Mouse (Mus musculus): ENCODE measurements around the gene Adh7. TPM values are rescaled to one million over a fixed set of nuclear protein-coding genes. Genes with fewer than 3 reads are reported as not detected.

Adh7 gene
- polyA plus RNA-seq, 1 experiment, result not detected

- Histone ChIP-seq H3K36me3 (ENCODE audit: control insufficient read depth, insufficient read depth, low read length) (no peaks in the 10 kb centered on the region), H3K27ac (ENCODE audit: insufficient read depth, low read length) (no peak overlapping the region), H3K4me1 (ENCODE audit: control insufficient read depth, insufficient read depth, insufficient read length) (no peaks in the 10 kb centered on the region), H3K4me3 (ENCODE audit: extremely low read depth, insufficient read depth, insufficient read length) (no peak overlapping the region), H3K27me3 (ENCODE audit: control insufficient read depth, insufficient read depth, low read length) (no peaks in the 10 kb centered on the region)
- TF ChIP-seq POLR2A (IDR thresholded peaks at IDR 0.05; ENCODE audit: low read depth, low read length), result no peak
- no peak for TF ChIP-seq CTCF (IDR thresholded peaks at IDR 0.05; ENCODE audit: extremely low read depth, insufficient read depth, insufficient read length, insufficient replicate concordance)
- 87% methylated on average over 8 of the region's 8 CpGs for WGBS
- no peak for DNase-seq (ENCODE audit: low read depth in 1 of 2, low spot score in 2 of 2)
These were observed 10.2 kb downstream of the Adh7 start for GRCm38 (mm10) chr3:138227782-138228181.

DNA sequence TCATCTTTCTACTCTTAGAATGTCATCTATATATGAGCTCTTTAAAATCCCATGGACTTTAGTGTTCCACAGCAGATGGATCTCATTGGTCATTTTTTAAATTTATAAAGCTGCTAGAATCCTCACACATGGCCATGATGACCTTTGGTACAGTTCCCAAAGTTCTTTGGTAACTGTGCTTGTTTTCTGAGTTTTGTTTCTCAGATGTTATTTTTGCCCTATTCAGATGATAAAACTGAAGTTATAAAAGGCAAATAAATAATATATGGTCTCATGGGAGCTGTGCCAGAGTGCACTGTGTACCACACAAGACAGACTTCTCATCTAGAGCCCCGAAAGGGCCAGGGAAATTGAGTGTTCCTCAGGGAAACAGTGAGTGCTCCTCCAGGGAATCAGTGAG, 11.9 kb downstream of the Adh7 start:
- no peak for TF ChIP-seq CTCF (IDR thresholded peaks at IDR 0.05; ENCODE audit: extremely low read depth, insufficient read depth, insufficient read length, insufficient replicate concordance)
- no peak for TF ChIP-seq POLR2A (IDR thresholded peaks at IDR 0.05; ENCODE audit: low read depth, low read length)
- Histone ChIP-seq H3K4me1 (ENCODE audit: control insufficient read depth, insufficient read depth, insufficient read length) (no peaks in the 10 kb centered on the region), H3K4me3 (ENCODE audit: extremely low read depth, insufficient read depth, insufficient read length) (no peak overlapping the region), H3K27me3 (ENCODE audit: control insufficient read depth, insufficient read depth, low read length) (no peaks in the 10 kb centered on the region), H3K36me3 (ENCODE audit: control insufficient read depth, insufficient read depth, low read length) (no peaks in the 10 kb centered on the region), H3K27ac (ENCODE audit: insufficient read depth, low read length) (no peak overlapping the region)
- WGBS, result 91% methylated on average over 1 of the region's 1 CpGs
- DNase-seq (ENCODE audit: low read depth in 1 of 2, low spot score in 2 of 2), result no peak

DNA sequence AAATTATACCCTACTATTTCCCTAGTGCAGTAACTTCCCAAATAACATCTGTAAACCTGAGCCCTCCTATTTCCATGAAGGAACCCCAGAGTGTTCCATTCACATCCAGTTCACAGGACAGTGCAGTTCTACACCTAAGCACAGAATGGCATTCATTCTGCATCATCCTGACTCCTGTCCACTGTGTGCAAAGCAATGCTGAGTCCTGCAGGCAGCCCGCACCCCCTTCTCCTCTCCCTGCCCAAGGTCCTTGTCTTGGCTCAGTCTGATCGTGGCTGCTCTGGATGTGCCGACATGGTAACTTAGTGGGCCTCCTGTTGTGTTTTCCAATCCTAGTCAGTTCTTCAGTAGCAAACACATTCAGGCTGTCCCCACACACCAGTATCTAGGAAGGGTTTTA, 12.7 kb downstream of the Adh7 start:
- Histone ChIP-seq H3K27me3 (ENCODE audit: control insufficient read depth, insufficient read depth, low read length) (no peaks in the 10 kb centered on the region), H3K4me3 (ENCODE audit: extremely low read depth, insufficient read depth, insufficient read length) (no peak overlapping the region), H3K36me3 (ENCODE audit: control insufficient read depth, insufficient read depth, low read length) (no peaks in the 10 kb centered on the region), H3K27ac (ENCODE audit: insufficient read depth, low read length) (no peak overlapping the region), H3K4me1 (ENCODE audit: control insufficient read depth, insufficient read depth, insufficient read length) (no peaks in the 10 kb centered on the region)
- WGBS, result 90% methylated on average over 3 of the region's 3 CpGs
- TF ChIP-seq CTCF (IDR thresholded peaks at IDR 0.05; ENCODE audit: extremely low read depth, insufficient read depth, insufficient read length, insufficient replicate concordance) (no peak), POLR2A (IDR thresholded peaks at IDR 0.05; ENCODE audit: low read depth, low read length) (no peak)
- DNase-seq (ENCODE audit: low read depth in 1 of 2, low spot score in 2 of 2), result no peak

- no peak overlapping the region for H3K4me3 ChIP-seq (ENCODE audit: extremely low read depth, insufficient read depth, insufficient read length)
- no peak overlapping the region for H3K27ac ChIP-seq (ENCODE audit: insufficient read depth, low read length)
- H3K36me3 ChIP-seq (ENCODE audit: control insufficient read depth, insufficient read depth, low read length), result no peaks in the 10 kb centered on the region
- 82% methylated on average over 2 of the region's 2 CpGs for WGBS
- DNase-seq (ENCODE audit: low read depth in 1 of 2, low spot score in 2 of 2), result no peak
- H3K27me3 ChIP-seq (ENCODE audit: control insufficient read depth, insufficient read depth, low read length), result no peaks in the 10 kb centered on the region
- TF ChIP-seq POLR2A (IDR thresholded peaks at IDR 0.05; ENCODE audit: low read depth, low read length), result no peak
- H3K4me1 ChIP-seq (ENCODE audit: control insufficient read depth, insufficient read depth, insufficient read length), result no peaks in the 10 kb centered on the region
These were observed 14.0 kb downstream of the Adh7 start for GRCm38 (mm10) chr3:138231531-138231930.

- Histone ChIP-seq H3K27me3 (ENCODE audit: control insufficient read depth, insufficient read depth, low read length) (no peaks in the 10 kb centered on the region), H3K27ac (ENCODE audit: insufficient read depth, low read length) (no peak overlapping the region), H3K4me1 (ENCODE audit: control insufficient read depth, insufficient read depth, insufficient read length) (no peaks in the 10 kb centered on the region; the same call in 1 of the 2 replicates), H3K36me3 (ENCODE audit: control insufficient read depth, insufficient read depth, low read length) (no peaks in the 10 kb centered on the region), H3K4me3 (ENCODE audit: extremely low read depth, insufficient read depth, insufficient read length) (no peak overlapping the region)
- no peak for DNase-seq (ENCODE audit: low read depth in 1 of 2, low spot score in 2 of 2)
- WGBS, result 73% methylated on average over 11 of the region's 11 CpGs
- TF ChIP-seq CTCF (IDR thresholded peaks at IDR 0.05; ENCODE audit: extremely low read depth, insufficient read depth, insufficient read length, insufficient replicate concordance) (no peak), POLR2A (IDR thresholded peaks at IDR 0.05; ENCODE audit: low read depth, low read length) (no peak)
These were observed 19.1 kb downstream of the Adh7 start for GRCm38 (mm10) chr3:138236546-138237163.

DNA sequence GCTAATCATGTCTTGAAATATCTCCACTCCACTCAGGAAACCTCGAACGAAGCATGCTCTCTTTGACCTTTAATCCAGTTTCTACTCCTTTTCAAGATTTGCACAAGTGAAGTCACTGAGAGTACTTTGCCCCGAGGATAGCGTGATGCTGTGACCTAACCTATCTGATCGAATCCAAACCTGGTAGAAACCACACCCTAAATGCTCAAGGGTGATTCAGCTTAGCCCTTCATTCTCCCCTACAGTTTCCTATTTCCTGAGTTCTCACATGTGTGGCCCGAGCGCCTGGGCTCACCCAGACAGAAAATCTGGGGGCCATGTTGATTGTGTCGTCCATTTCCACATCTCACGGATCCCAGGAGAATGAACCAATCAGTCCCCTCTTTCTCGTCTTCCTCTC, 20.5 kb downstream of the Adh7 start:
- Histone ChIP-seq H3K36me3 (ENCODE audit: control insufficient read depth, insufficient read depth, low read length) (no peaks in the 10 kb centered on the region), H3K4me1 (ENCODE audit: control insufficient read depth, insufficient read depth, insufficient read length) (no peaks in the 10 kb centered on the region; the same call in 1 of the 2 replicates), H3K27ac (ENCODE audit: insufficient read depth, low read length) (no peak overlapping the region), H3K27me3 (ENCODE audit: control insufficient read depth, insufficient read depth, low read length) (no peaks in the 10 kb centered on the region), H3K4me3 (ENCODE audit: extremely low read depth, insufficient read depth, insufficient read length) (no peak overlapping the region)
- WGBS, result 79% methylated on average over 10 of the region's 10 CpGs
- TF ChIP-seq CTCF (IDR thresholded peaks at IDR 0.05; ENCODE audit: extremely low read depth, insufficient read depth, insufficient read length, insufficient replicate concordance) (no peak), POLR2A (IDR thresholded peaks at IDR 0.05; ENCODE audit: low read depth, low read length) (no peak)
- no peak for DNase-seq (ENCODE audit: low read depth in 1 of 2, low spot score in 2 of 2)

- no peaks in the 10 kb centered on the region; the same call in 1 of the 2 replicates for H3K4me1 ChIP-seq (ENCODE audit: control insufficient read depth, insufficient read depth, insufficient read length)
- H3K27ac ChIP-seq (ENCODE audit: insufficient read depth, low read length), result no peak overlapping the region
- DNase-seq (ENCODE audit: low read depth in 1 of 2, low spot score in 2 of 2), result no peak
- WGBS, result 72% methylated on average over 6 of the region's 6 CpGs
- no peak overlapping the region for H3K4me3 ChIP-seq (ENCODE audit: extremely low read depth, insufficient read depth, insufficient read length)
- H3K27me3 ChIP-seq (ENCODE audit: control insufficient read depth, insufficient read depth, low read length), result no peaks in the 10 kb centered on the region
- H3K36me3 ChIP-seq (ENCODE audit: control insufficient read depth, insufficient read depth, low read length), result no peaks in the 10 kb centered on the region
- TF ChIP-seq POLR2A (IDR thresholded peaks at IDR 0.05; ENCODE audit: low read depth, low read length), result no peak
These were observed 21.9 kb downstream of the Adh7 start for GRCm38 (mm10) chr3:138239461-138239860.
